Mouse (Mus musculus) MEL (cell line): ENCODE data around the gene Arhgap28. TPM values are rescaled to one million over a fixed set of nuclear protein-coding genes. Genes with fewer than 3 reads are reported as not detected.

Experiments
- DNase-seq: peaks from one replicate; pipeline ENCODE4 v3.0.0; 2011; ENCODE audit warnings: low read depth, low spot score
- H3K27ac ChIP-seq: 2 replicates; pipeline ENCODE4 v1.5.1; 2012; ENCODE audit warnings: low read depth, mild to moderate bottlenecking, control low read depth, low read length, moderate library complexity; ENCODE audit not compliant: control insufficient read depth
- H3K27me3 ChIP-seq, 2 experiments: fragments of 150-350 bp in 1 of 2; sonication (generic) in 1 of 2; 2 replicates each; pipeline ENCODE4 v1.6.1; 2012; ENCODE audit warnings: low read length in 2 of 2, mild to moderate bottlenecking in 2 of 2, improper control_type of control experiment in 1 of 2, moderate library complexity in 1 of 2; ENCODE audit not compliant: insufficient read depth in 2 of 2, control insufficient read depth in 1 of 2
- H3K36me3 ChIP-seq, 2 experiments: 2 replicates each; pipeline ENCODE4 v1.6.1; 2012 to 2014; ENCODE audit warnings: low read length in 2 of 2, improper control_type of control experiment in 1 of 2, inconsistent platforms in 1 of 2, mild to moderate bottlenecking in 1 of 2; ENCODE audit not compliant: insufficient read depth in 2 of 2, control insufficient read depth in 1 of 2
- H3K4me1 ChIP-seq, 2 experiments: fragments of 150-350 bp in 1 of 2; sonication (generic) in 1 of 2; 2 replicates each; pipeline ENCODE4 v1.6.1; 2012; ENCODE audit warnings: low read length in 2 of 2, improper control_type of control experiment in 1 of 2, mild to moderate bottlenecking in 1 of 2; ENCODE audit not compliant: insufficient read depth in 2 of 2, control insufficient read depth in 1 of 2
- H3K4me3 ChIP-seq, 2 experiments: fragments of 150-350 bp in 1 of 2; sonication (generic) in 1 of 2; 2 replicates each; pipeline ENCODE4 v1.5.1; 2012; ENCODE audit warnings: low read depth in 2 of 2, low read length in 2 of 2, mild to moderate bottlenecking in 2 of 2, moderate library complexity in 2 of 2, control low read depth in 1 of 2, improper control_type of control experiment in 1 of 2; ENCODE audit not compliant: control insufficient read depth in 1 of 2, insufficient read depth in 1 of 2
- H3K79me2 ChIP-seq: 2 replicates; pipeline ENCODE4 v1.6.1; 2012; ENCODE audit warnings: mild to moderate bottlenecking, low read length, moderate library complexity; ENCODE audit not compliant: control insufficient read depth, poor library complexity, insufficient read depth
- H3K9ac ChIP-seq: 2 replicates; pipeline ENCODE4 v1.6.1; 2012; ENCODE audit warnings: low read depth, mild to moderate bottlenecking, control low read depth, low read length, moderate library complexity; ENCODE audit not compliant: control insufficient read depth, poor library complexity, severe bottlenecking
- H3K9me3 ChIP-seq: fragments of 150-350 bp; sonication (generic); replicated peaks from 2 replicates; pipeline ENCODE4 v1.6.1; 2012; ENCODE audit warnings: mild to moderate bottlenecking, low read length, improper control_type of control experiment, moderate library complexity; ENCODE audit not compliant: insufficient read depth
- BHLHE40 ChIP-seq: IDR thresholded peaks from 2 replicates; pipeline ENCODE4 v1.6.1; 2012; ENCODE audit warnings: low read depth, mild to moderate bottlenecking, inconsistent platforms, low read length, improper control_type of control experiment, borderline replicate concordance
- CHD1 ChIP-seq: IDR thresholded peaks from 2 replicates; pipeline ENCODE4 v1.6.1; 2012; ENCODE audit warnings: low read depth, mild to moderate bottlenecking, inconsistent platforms, low read length, improper control_type of control experiment
- E2F4 ChIP-seq: IDR thresholded peaks from 2 replicates; pipeline ENCODE4 v1.6.1; 2011; ENCODE audit warnings: low read depth, low read length, improper control_type of control experiment, borderline replicate concordance
- JUND ChIP-seq: IDR thresholded peaks from 2 replicates; pipeline ENCODE4 v1.6.1; 2011; ENCODE audit warnings: low read depth, mild to moderate bottlenecking, improper control_type of control experiment, low read length
- KAT2A ChIP-seq: conservative IDR thresholded peaks from 2 replicates; pipeline ENCODE4 v1.6.1; 2012; ENCODE audit warnings: low read depth, low read length, improper control_type of control experiment, inconsistent platforms
- MAX ChIP-seq: IDR thresholded peaks from 2 replicates; pipeline ENCODE4 v1.6.1; 2011; ENCODE audit warnings: low read length, improper control_type of control experiment
- MXI1 ChIP-seq: IDR thresholded peaks from 2 replicates; pipeline ENCODE4 v1.6.1; 2011; ENCODE audit warnings: mild to moderate bottlenecking, low read depth, low read length, improper control_type of control experiment
- MYB ChIP-seq: IDR thresholded peaks from 2 replicates; pipeline ENCODE4 v1.6.1; 2011; ENCODE audit warnings: mild to moderate bottlenecking, low read depth, low read length, improper control_type of control experiment
- POLR2A ChIP-seq, 2 experiments: IDR thresholded peaks; 2 replicates each; pipeline ENCODE4 v1.6.1; 2011 to 2012; ENCODE audit warnings: low read length in 2 of 2, mild to moderate bottlenecking in 2 of 2, control low read depth in 1 of 2, improper control_type of control experiment in 1 of 2, low read depth in 1 of 2, moderate library complexity in 1 of 2; ENCODE audit not compliant: control insufficient read depth in 1 of 2, insufficient read depth in 1 of 2, poor library complexity in 1 of 2
- POLR2AphosphoS2 ChIP-seq: IDR thresholded peaks from 2 replicates; pipeline ENCODE4 v1.6.1; 2011; ENCODE audit warnings: low read length, improper control_type of control experiment
- POLR2AphosphoS5 ChIP-seq: IDR thresholded peaks from 2 replicates; pipeline ENCODE4 v1.6.1; 2012; ENCODE audit warnings: low read depth, borderline replicate concordance, mild to moderate bottlenecking, inconsistent platforms, low read length, moderate library complexity, mixed read lengths
- RCOR1 ChIP-seq: IDR thresholded peaks from 2 replicates; pipeline ENCODE4 v1.6.1; 2012; ENCODE audit warnings: low read depth, mild to moderate bottlenecking, inconsistent platforms, low read length, improper control_type of control experiment
- SMC3 ChIP-seq: IDR thresholded peaks from 2 replicates; pipeline ENCODE4 v1.6.1; 2011; ENCODE audit warnings: low read depth, low read length, improper control_type of control experiment
- TAL1 ChIP-seq: IDR thresholded peaks from 2 replicates; pipeline ENCODE4 v1.6.1; 2012; ENCODE audit warnings: mild to moderate bottlenecking, inconsistent platforms, low read length, moderate library complexity, mixed read lengths
- UBTF ChIP-seq: IDR thresholded peaks from 2 replicates; pipeline ENCODE4 v1.6.1; 2012; ENCODE audit warnings: low read depth, mild to moderate bottlenecking, inconsistent platforms, low read length, improper control_type of control experiment, moderate library complexity, borderline replicate concordance; ENCODE audit not compliant: insufficient read depth
- USF2 ChIP-seq, 2 experiments: IDR thresholded peaks; 2 replicates each; pipeline ENCODE4 v1.6.1; 2011 to 2012; ENCODE audit warnings: improper control_type of control experiment in 2 of 2, low read length in 2 of 2, borderline replicate concordance in 1 of 2, inconsistent platforms in 1 of 2, low read depth in 1 of 2, mild to moderate bottlenecking in 1 of 2; ENCODE audit not compliant: insufficient read depth in 1 of 2
- ZMIZ1 ChIP-seq: IDR thresholded peaks from 2 replicates; pipeline ENCODE4 v1.6.1; 2012; ENCODE audit warnings: low read depth, mild to moderate bottlenecking, inconsistent platforms, low read length, improper control_type of control experiment, moderate library complexity
- polyA plus RNA-seq, 2 experiments: library from polyadenylated mRNA; stranded (reverse) in 1 of 2; unstranded in 1 of 2; fragments of >175 nt in 1 of 2; fragments of >200 nt in 1 of 2; gene quantifications; 2 replicates each; pipeline versions ENCODE4 v1.2.1 to v1.2.4; 2012; ENCODE audit warnings: low replicate concordance in 2 of 2, low read depth in 1 of 2; ENCODE audit not compliant: insufficient read length in 2 of 2, insufficient read depth in 1 of 2, missing spikeins in 1 of 2
- total RNA-seq: library from RNA; depleted of rRNA; stranded (reverse); fragments of 300-350 nt; gene quantifications from 2 replicates; pipeline ENCODE4 v1.2.3, GENCODE M21; 2012

Gene Arhgap28
- total and polyA plus RNA-seq, 3 experiments: not detected

DNA sequence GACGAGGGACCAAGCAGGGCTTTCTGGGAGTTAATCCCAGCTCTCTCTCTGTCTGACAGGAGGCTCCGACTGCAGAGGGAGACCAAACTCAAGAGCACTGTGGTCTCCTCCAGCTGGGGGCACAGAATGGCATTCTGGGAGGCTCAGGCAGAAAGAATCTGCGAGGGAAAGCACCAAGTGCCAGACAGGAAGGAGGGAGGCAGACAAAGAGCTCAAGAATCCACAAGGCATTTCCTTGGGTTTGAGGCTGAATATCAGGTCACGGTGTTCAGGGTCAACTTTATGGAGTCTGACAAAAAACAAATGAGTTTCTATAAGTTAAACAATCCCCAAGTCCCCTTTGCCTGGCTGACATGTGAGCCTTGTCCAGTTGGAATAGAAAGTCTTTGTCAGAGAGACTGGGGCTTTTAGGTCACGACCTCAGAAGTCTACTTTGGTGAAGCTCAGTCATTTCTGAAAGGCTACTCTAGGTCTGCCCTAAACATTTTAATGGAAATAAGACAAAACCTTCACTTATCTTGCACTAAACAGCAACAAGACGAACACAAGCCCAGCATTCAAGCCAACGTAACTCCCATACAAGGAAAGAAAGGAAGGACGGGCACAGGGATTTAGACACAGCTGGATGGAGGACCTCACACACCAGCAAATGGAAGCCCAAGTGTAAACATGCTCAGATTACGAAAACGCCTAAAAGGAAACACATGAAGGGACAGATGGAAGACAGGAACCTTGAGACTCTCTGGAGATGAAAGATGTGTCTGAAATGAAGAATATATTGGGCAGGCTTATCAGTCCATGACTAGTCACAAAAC lies 47.8 kb downstream of the Arhgap28 start:
- H3K9me3 ChIP-seq: no peaks in the 10 kb centered on the region

DNA sequence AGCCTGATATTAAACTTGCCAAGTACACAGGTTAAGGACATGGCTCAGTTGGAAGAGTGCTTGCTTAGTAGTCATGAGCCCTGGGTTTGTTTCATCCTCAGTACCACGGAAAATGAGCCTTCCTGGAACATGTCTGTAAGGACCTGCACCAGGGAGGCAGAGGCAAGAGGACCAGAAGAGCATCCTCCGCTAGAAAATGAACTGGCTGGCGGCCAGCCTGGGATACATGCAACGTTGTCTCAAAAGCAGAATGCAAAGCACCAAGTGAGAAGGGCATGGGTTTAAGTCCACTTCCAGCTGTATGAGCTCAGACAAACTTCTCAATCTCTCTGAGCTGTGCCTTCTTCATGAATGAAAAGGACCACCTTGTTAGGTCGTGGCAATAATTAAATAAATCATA lies 49.0 kb downstream of the Arhgap28 start:
- no peaks in the 10 kb centered on the region for H3K36me3 ChIP-seq
- TF ChIP-seq E2F4 (no peak), BHLHE40 (no peak), USF2 (IDR thresholded peaks at IDR 0.05; ENCODE audit: borderline replicate concordance in 1 of 2, insufficient read depth in 1 of 2, low read depth in 1 of 2, low read length in 2 of 2) (no peak), POLR2A (IDR thresholded peaks at IDR 0.05; ENCODE audit: control insufficient read depth in 1 of 2, insufficient read depth in 1 of 2, low read depth in 1 of 2, low read length in 2 of 2, poor library complexity in 1 of 2) (no peak), SMC3 (no peak), ZMIZ1 (no peak), KAT2A (no peak), TAL1 (no peak), MYB (no peak)
- TF ChIP-seq, all 39 proteins: peak for 0
- no peak for DNase-seq
- H3K27ac ChIP-seq: no peak overlapping the region
- H3K9ac ChIP-seq: no peak overlapping the region
- H3K79me2 ChIP-seq: no peaks in the 10 kb centered on the region
- no peak overlapping the region for H3K4me3 ChIP-seq
- H3K27me3 ChIP-seq: no peaks in the 10 kb centered on the region
- H3K4me1 ChIP-seq: no peaks in the 10 kb centered on the region
- no peaks in the 10 kb centered on the region for H3K9me3 ChIP-seq

More for the DNA sequence above, 47.8 kb downstream of the Arhgap28 start:
- no peak overlapping the region for H3K27ac ChIP-seq
- H3K36me3 ChIP-seq: no peaks in the 10 kb centered on the region
- TF ChIP-seq MXI1: no peak
- no peak for TF ChIP-seq BHLHE40
- TF ChIP-seq USF2 (IDR thresholded peaks at IDR 0.05; ENCODE audit: borderline replicate concordance in 1 of 2, insufficient read depth in 1 of 2, low read depth in 1 of 2, low read length in 2 of 2): no peak
- no peak for TF ChIP-seq CHD1
- TF ChIP-seq MAX: no peak
- TF ChIP-seq UBTF: no peak
- TF ChIP-seq JUND: no peak
- no peak for TF ChIP-seq POLR2AphosphoS2
- TF ChIP-seq RCOR1: no peak
- no peak for TF ChIP-seq KAT2A
- TF ChIP-seq POLR2AphosphoS5: no peak
- TF ChIP-seq, all 39 proteins: peak for 0
- Histone ChIP-seq H3K9ac (no peak overlapping the region), H3K4me1 (no peaks in the 10 kb centered on the region), H3K4me3 (no peak overlapping the region), H3K27me3 (no peaks in the 10 kb centered on the region), H3K79me2 (no peaks in the 10 kb centered on the region)
- DNase-seq: no peak
